Mouse (Mus musculus) central nervous system, embryonic 14 days (tissue): ENCODE results near the gene Cbx5. TPM values are rescaled to one million over a fixed set of nuclear protein-coding genes. Genes with fewer than 3 reads are reported as not detected.

Source experiments
- polyA plus RNA-seq: library from polyadenylated mRNA; depleted of rRNA; stranded (reverse); fragments of >200 nt; gene quantifications from 2 replicates; pipeline ENCODE4 v1.2.3, GENCODE M21; 2012; rRNA removed

The Cbx5 gene
- 93.0 and 106 TPM in 2 replicates for polyA plus RNA-seq

DNA sequence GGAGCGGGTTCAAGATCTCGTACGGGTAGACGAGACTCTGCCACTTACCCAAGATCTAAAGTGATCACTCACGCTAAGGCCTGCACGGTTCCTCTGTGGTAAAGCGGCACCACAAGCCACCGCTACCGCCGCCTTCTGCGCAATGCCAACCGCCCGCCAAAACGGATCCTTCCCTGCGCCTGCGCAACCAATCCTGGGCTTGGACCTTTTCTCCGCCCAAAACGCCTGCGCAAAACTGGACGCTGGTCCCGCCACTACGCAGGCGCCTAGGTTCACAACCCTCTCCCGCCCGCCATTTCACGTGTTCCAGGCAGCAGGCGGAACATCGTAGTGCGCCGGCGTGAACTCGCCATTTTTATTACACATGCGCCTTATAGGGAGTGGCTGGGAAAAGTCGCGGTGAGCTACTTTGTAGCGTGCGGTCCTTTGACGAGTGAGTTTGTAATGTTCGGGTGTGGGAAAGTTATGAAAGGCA, at the start of gene Cbx5:
Gene Cbx5, minus strand, starts transcription at position 132 of the 475 bp plus-strand sequence.

GRCm38 (mm10) chr15:103272419-103273279, 33.0 kb upstream of the Cbx5 start, which contains the start of gene Copz1:
Gene Copz1, plus strand, starts transcription at chr15:103272714.

DNA sequence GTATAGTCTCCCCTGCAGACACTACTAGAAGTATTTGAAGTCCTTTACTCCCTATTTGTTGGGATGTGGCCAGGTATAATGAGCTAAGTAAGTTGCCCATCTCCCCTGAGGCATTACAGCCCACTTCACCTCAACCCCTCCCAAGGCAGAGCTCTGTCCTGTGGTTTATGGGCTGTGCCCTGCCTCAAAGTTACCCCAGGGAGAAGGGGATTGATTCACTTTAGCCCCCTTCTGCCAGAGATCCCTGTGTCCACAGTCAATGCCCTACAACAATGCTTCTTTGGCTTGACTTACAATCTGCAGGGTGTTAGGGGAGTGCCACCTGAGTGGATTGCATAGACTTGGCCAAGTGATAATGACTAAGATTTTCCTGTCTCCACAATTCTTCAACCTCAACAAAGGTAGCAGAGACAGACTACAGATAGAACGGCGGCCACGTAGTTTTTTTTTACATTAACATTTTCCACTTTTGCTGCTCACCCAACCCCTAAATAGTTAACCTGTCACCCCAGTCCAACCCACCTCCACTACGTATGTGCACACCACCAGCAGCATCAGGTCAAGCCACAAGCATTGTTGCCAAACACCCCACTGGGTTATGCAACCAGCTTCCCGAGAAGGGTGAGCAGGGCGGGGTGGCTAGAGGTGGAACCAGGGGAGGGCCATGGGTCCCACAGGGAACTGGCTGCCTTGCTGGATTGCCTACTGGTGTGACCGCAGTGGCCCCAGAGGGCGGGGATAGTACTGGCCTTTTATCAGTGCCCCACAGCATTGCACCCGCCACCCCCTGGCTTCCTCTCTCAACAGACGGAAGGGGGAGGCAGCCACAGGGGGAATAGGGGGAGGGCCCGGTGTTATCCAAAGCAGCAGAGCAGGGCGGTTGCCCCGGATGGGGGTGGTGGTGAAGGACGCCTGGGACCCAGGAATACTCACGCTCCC, 18.4 kb upstream of the Cbx5 start, which contains the start of gene Nfe2:
Gene Nfe2, minus strand, starts transcription at position 614 of the 939 bp plus-strand sequence.

GRCm38 (mm10) chr15:103240160-103241028, 778 bp upstream of the Cbx5 start, which contains the start of gene Hnrnpa1:
Gene Hnrnpa1, plus strand, starts transcription at chr15:103240432.

GRCm38 (mm10) chr15:103167042-103167615, 72.5 kb downstream of the Cbx5 start, which contains the start of gene Smug1:
Gene Smug1, minus strand, starts transcription at chr15:103167092.

Other genes starting within 250 kb of the Cbx5 start
- gene Hoxc8, start 249.2 kb downstream of the Cbx5 start, polyA plus RNA-seq, result 5.9 TPM in 1 of 2 replicates, not detected in the other
- 1.6 and 13.9 TPM in 2 replicates for gene Hoxc6, start 241.6 kb downstream of the Cbx5 start, polyA plus RNA-seq
- gene Hoxc4, start 220.9 kb downstream of the Cbx5 start, polyA plus RNA-seq, result 10.7 and 10.8 TPM in 2 replicates
- gene Smug1, start 72.7 kb downstream of the Cbx5 start, polyA plus RNA-seq, result 29.9 and 35.9 TPM in 2 replicates
- 1,362 and 1,476 TPM in 2 replicates for gene Hnrnpa1, start 616 bp upstream of the Cbx5 start, polyA plus RNA-seq
- gene Nfe2, start 18.6 kb upstream of the Cbx5 start, polyA plus RNA-seq, result 0.92 and 1.6 TPM in 2 replicates
- gene Copz1, start 32.9 kb upstream of the Cbx5 start, polyA plus RNA-seq, result 166 and 171 TPM in 2 replicates
- 0.42 and 0.90 TPM in 2 replicates for gene Gpr84, start 70.8 kb upstream of the Cbx5 start, polyA plus RNA-seq
- 20.9 and 26.2 TPM in 2 replicates for gene Zfp385a, start 100.3 kb upstream of the Cbx5 start, polyA plus RNA-seq
- 8.8 and 19.4 TPM in 2 replicates for gene Itga5, start 126.9 kb upstream of the Cbx5 start, polyA plus RNA-seq
- gene Gtsf1, start 190.7 kb upstream of the Cbx5 start, polyA plus RNA-seq, result not detected in 2 replicates
- gene Gtsf2, start 208.7 kb upstream of the Cbx5 start, polyA plus RNA-seq, result 0.11 TPM in 1 of 2 replicates, not detected in the other
- 2.5 and 2.6 TPM in 2 replicates for gene Nckap1l, start 214.0 kb upstream of the Cbx5 start, polyA plus RNA-seq